Mouse (Mus musculus) megakaryocyte, embryonic 14.5 days (primary cell): ENCODE measurements around the gene Col2a1.

Experiments used
- FLI1 ChIP-seq: IDR thresholded peaks from 2 replicates; pipeline ENCODE4 v1.6.1; 2012; ENCODE audit warnings: low read length, inconsistent platforms, mixed read lengths
- GATA1 ChIP-seq: IDR thresholded peaks from 3 replicates; pipeline ENCODE4 v1.6.1; 2012; ENCODE audit warnings: mixed read lengths, low read length, inconsistent platforms, borderline replicate concordance

- no peak for TF ChIP-seq GATA1
- no peak for TF ChIP-seq FLI1
Observed at GRCm38 (mm10) chr15:97938580-97938979, 65.9 kb downstream of the Col2a1 start.
